In genomic region chr8:118428941-118429340, GRCm38 (mm10) we compare ENCODE assay signal across 21 mouse cellular contexts.
"Had no signal": no experiment of that assay in that cellular context is flagged by ENCODE, and none has a peak within 500 bp of the region (broad histone marks: within the 10 kb centered on the region; RNA-seq: fewer than 3 reads in every experiment).

No protein-coding gene starts in this region.

- H3K4me1 ChIP-seq: liver, embryonic 13.5 days; liver, embryonic 15.5 days; lung, embryonic 15.5 days; megakaryocyte, embryonic 14.5 days; midbrain, embryonic 10.5 days; midbrain, embryonic 12.5 days; neural tube, embryonic 12.5 days; stomach, embryonic 15.5 days had no signal

- H3K27me3 ChIP-seq: liver, embryonic 13.5 days; liver, embryonic 15.5 days; lung, embryonic 15.5 days; megakaryocyte, embryonic 14.5 days; midbrain, embryonic 12.5 days; neural tube, embryonic 12.5 days; stomach, embryonic 15.5 days had no signal

- H3K4me2 ChIP-seq: liver, embryonic 13.5 days; liver, embryonic 15.5 days; lung, embryonic 15.5 days; midbrain, embryonic 12.5 days; neural tube, embryonic 12.5 days; stomach, embryonic 15.5 days had no signal

- H3K9ac ChIP-seq: liver, embryonic 13.5 days; liver, embryonic 15.5 days; liver, postnatal 0 days; lung, embryonic 15.5 days; midbrain, embryonic 12.5 days; neural tube, embryonic 12.5 days; stomach, embryonic 15.5 days had no signal

- H3K4me3 ChIP-seq: liver, embryonic 13.5 days; liver, embryonic 15.5 days; lung, embryonic 15.5 days; midbrain, embryonic 10.5 days; midbrain, embryonic 12.5 days; neural tube, embryonic 12.5 days; stomach, embryonic 15.5 days had no signal

- DNase-seq: liver, embryonic 13.5 days; liver, postnatal 0 days; lung, adult 2 months; lung, postnatal 14 days; lung, postnatal 36 days; midbrain, embryonic 14.5 days; right cerebral cortex, postnatal 25 days; right cerebral cortex, postnatal 4 days; thymus, adult 2 months; thymus, postnatal 25 days; thymus, postnatal 4 days had no signal

- ATAC-seq: liver, postnatal 0 days; lung, postnatal 0 days had no signal

- H3K9me3 ChIP-seq: liver, embryonic 13.5 days; liver, embryonic 15.5 days; lung, embryonic 15.5 days; midbrain, embryonic 10.5 days; midbrain, embryonic 12.5 days; neural tube, embryonic 12.5 days; stomach, embryonic 15.5 days had no signal

- H3K36me3 ChIP-seq: liver, embryonic 13.5 days; liver, embryonic 15.5 days; lung, embryonic 15.5 days; midbrain, embryonic 10.5 days; midbrain, embryonic 12.5 days; neural tube, embryonic 12.5 days; stomach, embryonic 15.5 days had no signal

- H3K27ac ChIP-seq: liver, embryonic 13.5 days; liver, embryonic 15.5 days; lung, embryonic 15.5 days; macrophage; midbrain, embryonic 10.5 days; midbrain, embryonic 12.5 days; neural tube, embryonic 12.5 days; stomach, embryonic 15.5 days; stomach, postnatal 0 days had no signal
